Mouse (Mus musculus): ENCODE data around the gene C1ra. TPM values are rescaled to one million over a fixed set of nuclear protein-coding genes. Genes with fewer than 3 reads are reported as not detected.
"Not testable (repeated sequence)": the region's sequence is repeated elsewhere in the genome, so short reads cannot be mapped to it uniquely, and the experiment has no call there.

C1ra gene
- polyA plus RNA-seq, 1 experiment: 8.9 TPM

- TF ChIP-seq POLR2A (IDR thresholded peaks at IDR 0.05; ENCODE audit: borderline replicate concordance, control insufficient read depth, low read depth, low read length): no peak
- TF ChIP-seq CTCF (IDR thresholded peaks at IDR 0.05; ENCODE audit: control insufficient read depth, insufficient read depth, low read length): peak; percentile 78
- no peak overlapping the region for H3K27ac ChIP-seq (ENCODE audit: control insufficient read depth, insufficient read depth, low read depth, low read length, poor library complexity)
- H3K4me3 ChIP-seq (replicated peaks; ENCODE audit: control insufficient read depth, low read depth, low read length): no peak overlapping the region
- 17% methylated on average over 6 of the region's 6 CpGs for WGBS
- H3K4me1 ChIP-seq (ENCODE audit: control insufficient read depth, insufficient read depth, low read length): no peaks in the 10 kb centered on the region; the same call in none of the 2 replicates
Observed at GRCm38 (mm10) chr6:124472801-124473200, 39.4 kb upstream of the C1ra start.

- Histone ChIP-seq H3K27ac (ENCODE audit: control insufficient read depth, insufficient read depth, low read depth, low read length, poor library complexity) (no peak overlapping the region), H3K4me1 (ENCODE audit: control insufficient read depth, insufficient read depth, low read length) (peaks cover 3% of the 10 kb centered on the region), H3K4me3 (replicated peaks; ENCODE audit: control insufficient read depth, low read depth, low read length) (no peak overlapping the region)
- WGBS: 72% methylated on average over 11 of the region's 11 CpGs
- TF ChIP-seq CTCF (IDR thresholded peaks at IDR 0.05; ENCODE audit: control insufficient read depth, insufficient read depth, low read length) (no peak), POLR2A (IDR thresholded peaks at IDR 0.05; ENCODE audit: borderline replicate concordance, control insufficient read depth, low read depth, low read length) (no peak)
Observed at GRCm38 (mm10) chr6:124474621-124475020, 37.6 kb upstream of the C1ra start.

DNA sequence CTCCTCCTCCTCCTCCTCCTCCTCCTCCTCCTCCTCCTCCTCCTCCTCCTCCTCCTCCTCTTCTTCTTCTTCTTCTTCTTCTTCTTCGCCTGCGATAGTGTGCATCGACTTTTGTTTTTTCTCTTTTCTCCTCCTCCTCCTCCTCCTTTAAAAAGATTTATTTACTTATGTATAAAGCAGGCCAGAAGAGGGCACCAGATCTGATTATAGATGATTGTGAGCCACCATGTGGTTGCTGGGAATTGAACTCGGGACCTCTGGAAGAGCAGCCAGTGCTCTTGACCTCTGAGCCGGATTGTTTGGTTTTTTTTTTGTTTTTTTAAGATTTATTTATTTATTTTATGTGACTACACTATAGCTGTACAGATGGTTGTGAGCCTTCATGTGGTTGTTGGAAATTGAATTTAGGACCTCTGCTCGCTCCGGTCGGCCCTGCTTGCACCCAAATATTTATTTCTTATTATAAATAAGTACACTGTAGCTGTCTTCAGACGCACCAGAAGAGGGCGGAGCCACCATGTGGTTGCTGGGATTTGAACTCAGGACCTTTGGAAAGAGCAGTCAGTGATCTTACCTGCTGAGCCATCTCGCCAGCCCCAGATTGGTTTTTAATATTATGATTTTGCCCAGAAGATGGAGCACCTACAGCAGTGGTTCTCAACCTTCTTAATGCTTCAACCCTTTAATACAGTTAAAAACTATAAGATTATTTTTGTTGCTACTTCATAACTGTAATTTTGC lies 36.7 kb upstream of the C1ra start:
- H3K27ac ChIP-seq (ENCODE audit: control insufficient read depth, insufficient read depth, low read depth, low read length, poor library complexity); H3K4me1 ChIP-seq (ENCODE audit: control insufficient read depth, insufficient read depth, low read length); H3K4me3 ChIP-seq (replicated peaks; ENCODE audit: control insufficient read depth, low read depth, low read length): not testable (repeated sequence)
- WGBS: 84% methylated on average over 8 of the region's 11 CpGs

- Histone ChIP-seq H3K4me3 (replicated peaks; ENCODE audit: control insufficient read depth, low read depth, low read length) (no peak overlapping the region), H3K27ac (ENCODE audit: control insufficient read depth, insufficient read depth, low read depth, low read length, poor library complexity) (no peak overlapping the region), H3K4me1 (ENCODE audit: control insufficient read depth, insufficient read depth, low read length) (peaks cover 3% of the 10 kb centered on the region)
- 77% methylated on average over 7 of the region's 7 CpGs for WGBS
- TF ChIP-seq POLR2A (IDR thresholded peaks at IDR 0.05; ENCODE audit: borderline replicate concordance, control insufficient read depth, low read depth, low read length): no peak
- no peak for TF ChIP-seq CTCF (IDR thresholded peaks at IDR 0.05; ENCODE audit: control insufficient read depth, insufficient read depth, low read length)
Observed at GRCm38 (mm10) chr6:124476216-124476615, 36.0 kb upstream of the C1ra start.

GRCm38 (mm10) chr6:124476796-124477195 lies 35.4 kb upstream of the C1ra start:
- H3K4me3 ChIP-seq (replicated peaks; ENCODE audit: control insufficient read depth, low read depth, low read length): no peak overlapping the region
- no peak overlapping the region for H3K27ac ChIP-seq (ENCODE audit: control insufficient read depth, insufficient read depth, low read depth, low read length, poor library complexity)
- peaks cover 3% of the 10 kb centered on the region for H3K4me1 ChIP-seq (ENCODE audit: control insufficient read depth, insufficient read depth, low read length)
- TF ChIP-seq CTCF (IDR thresholded peaks at IDR 0.05; ENCODE audit: control insufficient read depth, insufficient read depth, low read length): no peak
- TF ChIP-seq POLR2A (IDR thresholded peaks at IDR 0.05; ENCODE audit: borderline replicate concordance, control insufficient read depth, low read depth, low read length): no peak
- 79% methylated on average over 11 of the region's 11 CpGs for WGBS

DNA sequence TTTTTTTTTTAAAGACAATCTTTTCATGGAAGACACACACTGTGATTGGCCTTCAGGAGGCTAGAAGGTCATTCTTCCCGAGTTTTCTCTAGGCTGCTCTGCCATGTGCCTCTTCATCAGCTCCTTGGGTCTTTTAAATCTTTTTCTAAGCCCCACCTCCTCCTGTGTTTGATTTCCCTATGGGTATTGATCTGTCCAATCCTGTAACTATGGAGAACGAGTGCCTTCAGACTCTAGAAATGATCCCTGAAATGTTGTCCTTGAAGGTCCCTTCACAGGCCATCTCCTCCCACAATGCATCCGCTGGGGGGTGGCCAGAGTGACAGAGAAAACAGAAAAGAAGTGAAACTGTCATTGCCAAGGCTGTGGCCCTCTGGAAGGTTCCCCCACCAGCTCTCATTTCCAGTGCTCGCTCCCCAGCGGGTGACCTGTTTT lies 35.0 kb upstream of the C1ra start:
- no peak overlapping the region for H3K27ac ChIP-seq (ENCODE audit: control insufficient read depth, insufficient read depth, low read depth, low read length, poor library complexity)
- no peak overlapping the region for H3K4me3 ChIP-seq (replicated peaks; ENCODE audit: control insufficient read depth, low read depth, low read length)
- no peak for TF ChIP-seq POLR2A (IDR thresholded peaks at IDR 0.05; ENCODE audit: borderline replicate concordance, control insufficient read depth, low read depth, low read length)
- TF ChIP-seq CTCF (IDR thresholded peaks at IDR 0.05; ENCODE audit: control insufficient read depth, insufficient read depth, low read length): no peak
- WGBS: 47% methylated on average over 5 of the region's 5 CpGs
- peaks cover 3% of the 10 kb centered on the region for H3K4me1 ChIP-seq (ENCODE audit: control insufficient read depth, insufficient read depth, low read length)

- Histone ChIP-seq H3K27ac (ENCODE audit: control insufficient read depth, insufficient read depth, low read depth, low read length, poor library complexity) (peak overlapping the region; percentile 54), H3K4me1 (ENCODE audit: control insufficient read depth, insufficient read depth, low read length) (peaks cover 3% of the 10 kb centered on the region), H3K4me3 (replicated peaks; ENCODE audit: control insufficient read depth, low read depth, low read length) (no peak overlapping the region)
- WGBS: 15% methylated on average over 17 of the region's 17 CpGs
- TF ChIP-seq POLR2A (IDR thresholded peaks at IDR 0.05; ENCODE audit: borderline replicate concordance, control insufficient read depth, low read depth, low read length) (no peak), CTCF (IDR thresholded peaks at IDR 0.05; ENCODE audit: control insufficient read depth, insufficient read depth, low read length) (no peak)
Observed at GRCm38 (mm10) chr6:124477922-124478651, 34.1 kb upstream of the C1ra start.

- Histone ChIP-seq H3K27ac (ENCODE audit: control insufficient read depth, insufficient read depth, low read depth, low read length, poor library complexity) (no peak overlapping the region; the same call in 1 of the 2 replicates), H3K4me3 (replicated peaks; ENCODE audit: control insufficient read depth, low read depth, low read length) (no peak overlapping the region), H3K4me1 (ENCODE audit: control insufficient read depth, insufficient read depth, low read length) (peaks cover 3% of the 10 kb centered on the region)
- TF ChIP-seq CTCF (IDR thresholded peaks at IDR 0.05; ENCODE audit: control insufficient read depth, insufficient read depth, low read length): no peak
- TF ChIP-seq POLR2A (IDR thresholded peaks at IDR 0.05; ENCODE audit: borderline replicate concordance, control insufficient read depth, low read depth, low read length): no peak
- 72% methylated on average over 3 of the region's 3 CpGs for WGBS
Observed at GRCm38 (mm10) chr6:124478874-124479572, 33.2 kb upstream of the C1ra start.
